Mouse (Mus musculus) midbrain, embryonic 16.5 days (tissue): ENCODE measurements around the gene Gpr75. TPM values are rescaled to one million over a fixed set of nuclear protein-coding genes. Genes with fewer than 3 reads are reported as not detected.

Source experiments
- ATAC-seq: fragments of 200-750 bp; cut with Nextera tagmentation; 2 replicates; pipeline ENCODE4 v1.8.0; 2017; ENCODE audit warnings: moderate TSS enrichment
- H3K27ac ChIP-seq: fragments of 300-500 bp; sonication (generic); 2 replicates; pipeline ENCODE4 v1.5.1; 2014; ENCODE audit warnings: mild to moderate bottlenecking, low read length, mixed read lengths
- H3K27me3 ChIP-seq: fragments of 300-500 bp; sonication (generic); 2 replicates; pipeline ENCODE4 v1.6.1; 2014; ENCODE audit warnings: low read depth, low read length, mixed read lengths; ENCODE audit not compliant: control insufficient read depth, insufficient read depth
- H3K36me3 ChIP-seq: fragments of 300-500 bp; sonication (generic); 2 replicates; pipeline ENCODE4 v1.6.1; 2014; ENCODE audit warnings: mild to moderate bottlenecking, low read length, moderate library complexity, mixed read lengths; ENCODE audit not compliant: control insufficient read depth, insufficient read depth
- H3K4me1 ChIP-seq: fragments of 300-500 bp; sonication (generic); 2 replicates; pipeline ENCODE4 v1.6.1; 2014; ENCODE audit warnings: mild to moderate bottlenecking, low read length, mixed read lengths; ENCODE audit not compliant: control insufficient read depth, insufficient read depth
- H3K4me2 ChIP-seq: fragments of 300-500 bp; sonication (generic); 2 replicates; pipeline ENCODE4 v1.6.1; 2014; ENCODE audit warnings: mild to moderate bottlenecking, low read length, mixed read lengths
- H3K4me3 ChIP-seq: fragments of 300-500 bp; sonication (generic); 2 replicates; pipeline ENCODE4 v1.5.1; 2014; ENCODE audit warnings: low read depth, mild to moderate bottlenecking, low read length, moderate library complexity, mixed read lengths
- H3K9ac ChIP-seq: fragments of 300-500 bp; sonication (generic); 2 replicates; pipeline ENCODE4 v1.6.1; 2014; ENCODE audit warnings: low read depth, low read length, mixed read lengths
- H3K9me3 ChIP-seq: fragments of 300-500 bp; sonication (generic); replicated peaks from 2 replicates; pipeline ENCODE4 v1.6.1; 2014; ENCODE audit warnings: mild to moderate bottlenecking, low read length, mixed read lengths; ENCODE audit not compliant: control insufficient read depth, poor library complexity, severe bottlenecking
- WGBS: fragments of 180-500 bp; shearing (Covaris S2); extraction: QIAGEN DNeasy Blood & Tissue Kit; methylation state at CpG from one replicate; pipeline ENCODE4 v1.1.7; 2014; 5-methylcytosine and 5-hydroxymethylcytosine counted together
- polyA plus RNA-seq: library from polyadenylated mRNA; unstranded; fragments of >200 nt; fragmentation: Nextera tagmentation; extraction: Ambion mirVana; gene quantifications from 2 replicates; pipeline ENCODE4 v1.2.1, GENCODE M21; 2015

The Gpr75 gene
- polyA plus RNA-seq, 1 experiment from 2014 or later = 10.2 TPM

DNA sequence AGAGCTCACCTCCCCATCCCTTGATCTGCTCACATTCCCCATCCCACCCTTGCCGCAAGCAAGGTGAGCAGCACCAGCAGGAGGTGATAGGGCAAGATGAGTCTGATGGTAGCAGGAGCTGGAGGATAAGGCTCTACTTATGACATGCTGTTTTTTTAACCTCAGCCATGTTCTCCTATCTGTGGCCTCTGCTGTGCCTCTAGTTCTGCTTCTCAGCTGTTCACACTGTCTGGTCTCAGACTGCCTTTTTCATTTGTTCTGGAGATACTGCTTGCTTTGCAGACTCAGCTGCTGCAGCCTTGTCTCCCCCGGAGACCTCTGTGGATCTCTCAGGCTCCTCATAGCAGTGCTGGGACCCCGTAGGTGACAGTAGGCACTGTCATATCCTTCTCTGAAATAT lies 38.1 kb downstream of the Gpr75 start:
- H3K4me2 ChIP-seq = no peak overlapping the region
- no peak overlapping the region for H3K27ac ChIP-seq
- 99% methylated on average over 3 of the region's 3 CpGs for WGBS
- H3K9me3 ChIP-seq = no peaks in the 10 kb centered on the region
- no peaks in the 10 kb centered on the region for H3K27me3 ChIP-seq
- H3K4me1 ChIP-seq = no peaks in the 10 kb centered on the region
- no peak overlapping the region for H3K9ac ChIP-seq
- H3K36me3 ChIP-seq = no peaks in the 10 kb centered on the region; the same call in 1 of the 2 replicates
- no peak for ATAC-seq
- no peak overlapping the region for H3K4me3 ChIP-seq

DNA sequence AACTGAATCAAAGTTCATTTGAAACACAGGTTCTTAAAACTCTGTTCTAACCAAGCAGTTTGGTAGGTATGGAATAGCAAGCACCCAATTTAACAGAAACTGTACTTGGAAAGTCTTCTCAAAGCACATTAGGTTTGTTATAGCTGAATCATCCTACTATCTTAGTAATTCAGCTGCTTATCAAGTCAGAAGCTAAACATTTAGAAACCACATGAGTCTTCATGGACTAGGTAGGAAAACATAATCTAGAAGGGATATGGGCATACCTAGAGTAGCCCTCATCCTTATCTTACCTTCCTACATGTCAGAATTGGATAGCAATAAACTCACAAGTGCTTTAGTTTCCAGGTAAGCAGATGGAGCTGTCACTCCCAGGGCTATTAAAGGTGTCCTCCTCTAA lies 42.9 kb downstream of the Gpr75 start:
- no peak overlapping the region for H3K27ac ChIP-seq
- H3K4me2 ChIP-seq = no peak overlapping the region
- ATAC-seq = no peak
- no peaks in the 10 kb centered on the region for H3K9me3 ChIP-seq
- H3K36me3 ChIP-seq = peaks cover 5% of the 10 kb centered on the region
- H3K4me3 ChIP-seq = no peak overlapping the region
- no peak overlapping the region for H3K9ac ChIP-seq
- H3K27me3 ChIP-seq = no peaks in the 10 kb centered on the region
- no peaks in the 10 kb centered on the region for H3K4me1 ChIP-seq

DNA sequence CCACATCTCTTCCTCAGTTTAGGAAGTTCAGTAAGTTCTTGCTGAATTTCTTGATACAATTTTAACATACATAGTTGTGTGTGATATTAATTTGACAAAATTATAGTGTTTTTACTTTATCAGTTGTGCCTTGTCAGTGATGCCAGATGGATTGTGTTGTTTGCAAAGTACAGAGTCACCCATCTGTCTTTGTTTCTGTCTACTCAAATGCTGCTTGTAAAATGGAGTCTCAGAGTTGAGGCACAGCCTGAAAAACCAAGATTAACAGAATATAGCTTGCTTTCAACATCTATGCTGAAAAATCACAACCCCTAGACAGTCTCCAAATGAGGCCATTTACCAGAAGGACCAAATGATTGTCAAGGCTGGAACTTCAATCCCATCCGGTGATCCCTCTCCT lies 43.3 kb downstream of the Gpr75 start:
- H3K4me1 ChIP-seq = no peaks in the 10 kb centered on the region
- WGBS = 80% methylated on average over 1 of the region's 1 CpGs
- no peaks in the 10 kb centered on the region for H3K9me3 ChIP-seq
- H3K36me3 ChIP-seq = peaks cover 5% of the 10 kb centered on the region
- no peak overlapping the region for H3K4me3 ChIP-seq
- H3K27me3 ChIP-seq = no peaks in the 10 kb centered on the region
- no peak overlapping the region for H3K4me2 ChIP-seq
- no peak for ATAC-seq
- no peak overlapping the region for H3K9ac ChIP-seq
- no peak overlapping the region for H3K27ac ChIP-seq

Other genes starting within 250 kb of the Gpr75 start
- gene Acyp2, start 235.8 kb upstream of the Gpr75 start, polyA plus RNA-seq = 21.0 and 23.4 TPM in 2 replicates
- gene Psme4, start 113.6 kb upstream of the Gpr75 start, polyA plus RNA-seq = 12.7 and 12.8 TPM in 2 replicates
- 29.6 and 31.4 TPM in 2 replicates for gene Asb3, start 58 bp downstream of the Gpr75 start, polyA plus RNA-seq
- gene Erlec1, start 69.0 kb downstream of the Gpr75 start, polyA plus RNA-seq = 10.2 and 10.5 TPM in 2 replicates
- gene Chac2, start 101.0 kb downstream of the Gpr75 start, polyA plus RNA-seq = 35.2 and 39.4 TPM in 2 replicates